Mouse (Mus musculus): ENCODE results near the gene Espl1.
"Not testable (repeated sequence)": the region's sequence is repeated elsewhere in the genome, so short reads cannot be mapped to it uniquely, and the experiment has no call there.

Espl1 gene

DNA sequence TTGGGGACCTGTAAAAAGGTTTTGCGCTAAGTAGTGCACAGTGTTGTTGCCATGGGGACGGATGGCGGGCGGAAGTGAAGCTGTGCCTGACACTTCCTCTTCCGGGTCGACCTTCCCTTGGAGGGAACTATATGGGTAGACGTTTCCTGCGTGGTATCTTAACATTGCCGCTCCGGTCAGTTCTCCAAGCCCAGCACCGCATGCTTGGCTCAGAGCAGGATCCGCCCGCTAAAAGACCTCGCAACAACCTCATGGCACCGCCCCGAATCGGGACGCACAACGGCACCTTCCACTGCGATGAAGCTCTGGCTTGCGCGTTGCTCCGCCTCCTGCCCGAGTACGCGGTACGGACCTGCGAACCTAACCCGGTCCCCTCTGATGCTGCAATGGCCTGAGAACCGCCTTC lies 35.5 kb downstream of the Espl1 start, which contains the start of gene Myg1:
Gene Myg1, plus strand, starts transcription at position 100 of the 406 bp plus-strand sequence.
- DNase-seq (ENCODE audit: inconsistent age in 2 of 2, low spot score in 1 of 2) = peak; percentile 86 to 95

- no peak for DNase-seq (ENCODE audit: inconsistent age in 2 of 2, low spot score in 1 of 2)
Observed at GRCm38 (mm10) chr15:102335254-102335653, 39.2 kb downstream of the Espl1 start.

DNA sequence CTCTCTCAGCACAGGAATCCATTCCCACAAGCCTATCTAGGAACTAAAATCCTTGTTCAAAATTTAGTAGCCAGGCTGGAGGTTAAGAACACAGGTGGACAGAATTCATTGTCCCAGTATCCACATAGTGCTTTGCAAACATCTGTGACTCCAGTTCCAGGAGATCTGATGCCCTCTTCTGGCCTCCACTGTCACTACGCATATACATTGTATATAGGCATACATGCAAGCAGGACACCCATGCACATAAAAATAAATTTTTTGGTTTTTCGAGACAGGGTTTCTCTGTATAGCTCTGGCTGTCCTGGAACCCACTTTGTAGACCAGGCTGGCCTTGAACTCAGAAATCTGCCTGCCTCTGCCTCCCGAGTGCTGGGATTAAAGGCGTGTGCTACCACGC lies 39.9 kb downstream of the Espl1 start:
- DNase-seq (ENCODE audit: inconsistent age in 2 of 2, low spot score in 1 of 2) = not testable (repeated sequence)

DNA sequence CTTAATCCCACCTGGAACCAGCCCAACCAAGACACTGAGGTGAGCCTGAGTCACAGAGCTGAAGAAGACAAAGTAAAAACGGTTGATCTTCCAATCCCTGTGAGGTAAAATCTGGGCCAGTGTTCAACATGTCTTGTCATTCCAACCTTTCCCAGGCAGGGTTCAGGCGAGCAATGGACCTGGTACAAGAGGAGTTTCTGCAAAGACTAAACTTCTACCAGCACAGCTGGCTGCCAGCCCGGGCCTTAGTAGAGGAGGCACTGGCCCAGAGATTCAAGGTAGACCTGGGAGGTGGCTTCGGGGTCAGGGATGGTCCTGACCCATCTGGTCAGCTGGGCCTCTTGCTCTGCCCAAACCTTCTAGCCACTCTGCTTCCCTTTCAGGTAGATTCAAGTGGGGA lies 40.9 kb downstream of the Espl1 start:
- no peak for DNase-seq (ENCODE audit: inconsistent age in 2 of 2, low spot score in 1 of 2)

DNA sequence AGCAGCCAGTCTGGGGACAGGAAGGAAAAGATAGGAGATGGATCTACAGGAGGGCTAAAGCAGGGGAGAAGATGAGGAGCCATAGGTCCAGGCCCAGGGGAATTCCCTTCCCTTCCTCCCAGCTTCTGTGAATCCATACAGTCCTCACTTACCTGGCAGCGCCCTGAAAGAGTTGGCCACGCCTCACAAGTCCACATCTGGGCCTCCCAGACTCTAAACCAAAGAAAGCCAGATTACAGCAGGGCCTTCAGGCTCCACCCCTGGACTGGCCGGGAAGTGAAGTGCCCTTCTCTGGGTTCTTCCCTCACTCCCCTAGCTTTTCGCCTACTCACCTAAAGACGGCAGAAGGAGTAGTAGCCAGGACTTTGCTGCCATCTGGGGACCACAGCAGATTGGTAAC lies 43.5 kb downstream of the Espl1 start:
- DNase-seq (ENCODE audit: inconsistent age in 2 of 2, low spot score in 1 of 2) = no peak

- DNase-seq (ENCODE audit: inconsistent age in 2 of 2, low spot score in 1 of 2) = peak; percentile 43 to 80
Observed at GRCm38 (mm10) chr15:102341580-102341979, 45.5 kb downstream of the Espl1 start.

GRCm38 (mm10) chr15:102344490-102344889 lies 48.4 kb downstream of the Espl1 start:
- no peak for DNase-seq (ENCODE audit: inconsistent age in 2 of 2, low spot score in 1 of 2)

DNA sequence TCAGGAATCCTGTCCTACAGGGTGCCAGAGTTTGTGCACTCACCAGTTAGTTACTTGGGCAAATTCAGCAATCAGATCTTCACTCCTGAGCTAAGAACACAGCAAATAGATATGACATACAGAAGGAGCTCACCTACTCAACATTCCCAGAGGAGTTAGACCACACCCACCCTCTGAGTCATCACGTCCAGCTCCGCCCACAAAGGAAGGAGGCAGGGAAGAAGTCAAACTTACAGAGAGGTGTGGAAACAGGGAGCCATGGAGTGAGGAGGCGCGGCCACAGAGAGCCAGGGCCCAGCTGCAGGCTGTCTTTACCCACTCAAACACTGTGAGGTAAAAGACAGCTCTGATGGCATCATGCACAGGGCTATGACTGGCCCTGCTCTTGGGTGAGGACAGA lies 50.4 kb downstream of the Espl1 start:
- peak in 1 of 2 experiments; percentile 54 for DNase-seq (ENCODE audit: inconsistent age in 2 of 2, low spot score in 1 of 2)

DNA sequence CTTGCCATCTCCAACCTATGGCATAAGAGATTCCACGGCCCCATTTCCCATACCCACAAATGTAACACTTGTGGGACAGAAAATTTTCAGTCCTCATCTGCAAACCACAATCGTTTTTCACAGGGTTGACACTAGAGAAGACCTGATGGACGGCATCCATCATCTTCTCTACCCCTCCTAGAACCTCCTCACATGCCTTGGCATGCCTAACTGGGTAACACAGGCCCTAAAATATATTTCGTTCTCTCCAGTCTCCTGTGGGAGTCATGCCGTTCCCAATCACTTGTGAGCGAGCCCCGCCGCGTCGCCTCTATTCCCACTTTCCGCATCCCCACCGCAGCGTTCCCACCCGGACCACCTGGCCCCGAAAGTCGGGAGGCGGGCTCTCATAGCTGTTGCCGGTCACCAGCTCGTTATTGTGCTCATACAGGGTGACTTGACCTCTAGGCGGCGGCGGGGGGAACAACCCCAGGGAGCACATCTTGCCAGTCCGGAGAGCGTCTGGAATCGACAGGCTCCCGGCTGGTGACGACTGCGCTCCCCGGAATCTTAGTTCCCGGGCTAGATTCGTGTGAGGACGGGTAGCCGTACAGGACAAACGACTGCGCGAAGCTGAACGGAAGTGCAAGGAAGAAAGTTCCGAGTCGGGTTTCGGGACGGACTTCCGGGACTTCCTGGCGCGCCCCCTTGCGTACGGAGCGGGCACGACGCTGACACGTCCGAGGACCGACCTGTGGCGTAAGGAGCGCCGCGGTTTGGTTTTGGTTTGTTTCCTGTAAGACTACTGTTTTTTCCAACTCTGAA lies 54.3 kb downstream of the Espl1 start, which contains the start of gene Aaas:
Gene Aaas, minus strand, starts transcription at position 634 of the 804 bp plus-strand sequence.
- peak; percentile 95 to 99 for DNase-seq (ENCODE audit: inconsistent age in 2 of 2, low spot score in 1 of 2)

DNA sequence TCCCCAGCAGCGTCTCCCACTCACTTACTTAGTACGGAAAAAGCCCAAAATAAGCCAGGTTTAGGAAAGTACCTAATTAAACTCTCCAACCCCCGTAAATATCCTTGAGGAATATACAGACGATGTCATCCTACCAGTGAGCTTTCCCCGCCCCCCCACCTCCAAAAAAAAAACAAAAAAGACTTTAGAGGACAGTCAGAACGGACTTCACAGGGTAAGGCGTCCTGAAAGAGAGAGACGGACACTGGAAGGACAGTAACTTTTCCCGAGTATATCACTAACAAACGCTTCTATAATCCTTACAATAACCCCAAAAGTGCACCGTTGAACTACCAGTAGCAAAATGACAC lies 54.9 kb downstream of the Espl1 start:
- DNase-seq (ENCODE audit: inconsistent age in 2 of 2, low spot score in 1 of 2) = no peak

GRCm38 (mm10) chr15:102352177-102352576 lies 56.1 kb downstream of the Espl1 start:
- DNase-seq (ENCODE audit: inconsistent age in 2 of 2, low spot score in 1 of 2) = no peak

DNA sequence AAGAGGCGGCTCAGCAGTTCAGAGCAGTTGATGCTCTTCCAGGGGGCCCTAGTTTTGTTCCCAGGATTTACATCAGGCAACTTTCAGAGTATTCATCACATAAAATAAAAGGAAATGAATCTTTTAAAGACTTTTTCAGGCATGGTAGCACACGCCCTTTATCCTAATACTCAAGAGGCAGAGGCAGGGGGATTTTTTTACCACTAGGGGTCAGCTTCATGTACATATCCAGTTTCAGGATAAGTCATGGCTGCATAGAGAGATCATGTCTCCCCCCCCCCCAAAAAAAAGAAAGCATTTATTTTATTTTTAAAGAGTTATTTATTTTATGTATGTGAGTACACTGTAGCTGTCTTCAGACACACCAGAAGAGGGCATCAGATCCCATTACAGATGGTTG lies 57.9 kb downstream of the Espl1 start:
- DNase-seq (ENCODE audit: inconsistent age in 2 of 2, low spot score in 1 of 2) = no peak

DNA sequence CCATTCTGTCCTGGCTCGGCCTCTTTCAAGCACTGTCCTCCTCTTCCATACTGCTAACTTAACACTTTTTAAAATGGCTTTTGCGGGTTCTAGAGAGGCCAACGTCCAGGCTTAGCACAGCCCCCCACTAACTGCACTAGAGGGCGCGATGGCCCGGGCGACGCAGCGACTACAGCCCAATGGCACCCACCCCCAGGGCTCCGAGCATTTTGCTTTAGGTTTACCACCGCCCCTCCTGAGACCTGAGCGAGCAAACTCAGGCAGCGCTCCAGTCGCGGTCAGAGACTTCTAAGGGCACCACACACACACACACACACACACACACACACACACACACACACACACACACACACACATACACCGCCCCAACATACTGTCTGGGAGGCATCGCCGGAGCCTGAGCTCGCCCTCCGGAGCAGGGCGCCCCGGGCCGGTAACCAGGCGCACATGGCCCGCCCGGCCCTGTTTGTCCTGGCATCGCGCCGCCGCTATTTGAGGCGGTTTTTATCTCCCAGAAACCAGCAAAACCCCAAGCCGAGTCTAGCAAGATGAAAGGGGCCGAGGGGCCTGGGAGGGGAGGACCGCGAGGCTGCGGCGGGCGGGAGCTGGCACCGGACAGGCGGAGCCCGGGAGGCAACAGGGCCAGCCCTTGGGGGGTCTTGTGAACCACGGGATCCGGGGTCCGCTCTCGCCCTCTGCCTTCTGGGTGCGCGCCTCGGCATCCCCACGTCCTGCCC lies 59.2 kb downstream of the Espl1 start:
- DNase-seq (ENCODE audit: inconsistent age in 2 of 2, low spot score in 1 of 2) = peak; percentile 40 to 62

GRCm38 (mm10) chr15:102355871-102356441 lies 59.9 kb downstream of the Espl1 start:
- no peak for DNase-seq (ENCODE audit: inconsistent age in 2 of 2, low spot score in 1 of 2)

DNA sequence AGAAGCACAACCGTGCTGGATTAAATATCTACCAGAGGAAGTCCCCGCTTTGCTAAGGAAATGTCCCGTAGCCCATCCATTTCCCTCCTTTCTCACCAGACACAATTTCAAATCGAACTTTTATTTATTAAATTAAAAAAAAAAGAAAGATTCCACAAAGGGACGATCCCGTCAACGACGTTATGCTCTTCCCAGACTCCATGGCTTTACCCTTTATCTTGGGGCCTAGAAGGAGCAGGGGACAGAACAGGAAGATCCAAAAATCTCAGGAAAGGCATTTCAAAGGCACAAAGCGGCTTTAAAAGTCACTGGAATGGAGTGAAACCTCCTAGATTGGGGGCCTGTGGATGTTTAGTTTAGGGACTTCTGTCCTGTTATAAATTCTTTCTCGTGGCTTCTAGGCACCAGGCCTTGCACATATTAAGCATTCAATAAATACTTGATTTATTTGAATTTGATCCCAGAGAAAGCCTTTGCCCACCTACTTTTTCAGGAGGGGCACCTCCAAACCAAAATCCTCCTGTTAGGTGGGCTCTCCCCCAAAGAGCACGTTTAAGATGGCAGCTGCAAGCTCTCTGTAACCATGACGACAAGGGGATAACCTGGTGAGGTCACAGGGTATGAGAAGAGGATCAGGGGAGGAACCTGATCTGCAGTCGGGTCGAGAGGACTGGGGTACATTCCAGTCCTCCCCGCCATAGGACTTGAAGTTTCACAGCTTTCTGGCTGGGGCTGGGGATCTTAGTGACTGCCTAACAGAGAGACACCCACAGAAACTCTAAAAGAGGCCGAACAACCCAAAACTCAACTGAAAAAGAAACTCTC lies 60.6 kb downstream of the Espl1 start:
- no peak for DNase-seq (ENCODE audit: inconsistent age in 2 of 2, low spot score in 1 of 2)

DNA sequence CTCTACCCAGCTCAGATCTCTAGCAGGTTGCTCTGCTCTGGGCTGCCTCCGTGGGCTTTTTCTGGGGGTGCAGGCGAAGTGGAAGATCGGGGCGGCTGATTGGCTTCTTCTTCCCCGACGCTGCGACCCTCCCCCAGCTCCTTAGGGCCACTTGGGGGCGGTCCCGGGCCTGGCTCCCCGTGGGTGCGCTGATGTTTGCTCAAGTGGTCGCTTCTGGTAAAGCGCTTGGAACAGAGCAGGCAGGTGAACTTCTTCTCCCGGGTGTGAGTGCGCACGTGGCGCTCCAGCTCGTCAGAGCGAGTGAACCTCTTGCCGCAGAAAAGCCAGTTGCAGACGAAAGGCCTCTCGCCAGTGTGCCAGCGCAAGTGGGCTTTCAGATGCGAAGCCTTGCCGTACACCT lies 62.1 kb downstream of the Espl1 start:
- no peak for DNase-seq (ENCODE audit: inconsistent age in 2 of 2, low spot score in 1 of 2)

DNA sequence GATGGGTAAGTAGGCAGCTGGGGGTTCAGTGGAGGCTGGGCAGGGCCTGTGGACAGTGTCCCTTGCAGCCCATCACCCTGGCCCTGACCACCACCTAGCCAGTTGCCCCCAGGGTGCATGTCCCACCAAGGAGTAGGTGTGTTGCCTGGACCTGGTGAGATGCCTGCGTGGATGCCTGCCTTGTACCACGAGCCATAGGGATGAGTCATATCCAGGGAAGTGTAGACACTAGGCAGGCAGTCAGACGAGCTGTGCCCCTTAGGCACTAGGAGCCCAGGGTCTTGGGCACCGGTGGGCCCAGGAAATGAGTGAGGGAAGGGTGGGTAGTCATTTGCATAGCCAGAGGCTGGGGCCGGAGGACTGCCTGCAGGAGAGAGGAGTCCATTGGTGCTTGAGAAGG lies 62.8 kb downstream of the Espl1 start:
- DNase-seq (ENCODE audit: inconsistent age in 2 of 2, low spot score in 1 of 2) = no peak

DNA sequence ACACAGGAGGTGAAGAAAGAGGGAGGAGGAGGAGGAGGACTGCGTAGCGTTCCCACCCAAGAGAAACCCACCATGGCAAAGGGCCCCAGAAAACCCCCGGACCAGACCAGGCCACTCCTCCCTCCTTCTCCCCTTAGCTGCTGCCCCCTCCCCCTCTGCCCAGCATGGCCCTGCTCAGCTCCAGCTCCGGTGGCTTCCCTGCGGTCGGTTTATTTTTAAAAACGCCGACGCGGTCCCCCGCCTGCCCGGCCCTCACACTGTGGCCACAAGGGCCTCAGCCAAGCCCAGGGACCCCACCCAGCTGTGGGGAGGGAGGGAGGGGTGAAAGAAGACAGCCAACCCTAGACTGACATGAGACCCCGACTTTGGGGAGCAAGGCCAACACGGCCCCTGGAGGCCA lies 66.6 kb downstream of the Espl1 start:
- DNase-seq (ENCODE audit: inconsistent age in 2 of 2, low spot score in 1 of 2) = no peak

DNA sequence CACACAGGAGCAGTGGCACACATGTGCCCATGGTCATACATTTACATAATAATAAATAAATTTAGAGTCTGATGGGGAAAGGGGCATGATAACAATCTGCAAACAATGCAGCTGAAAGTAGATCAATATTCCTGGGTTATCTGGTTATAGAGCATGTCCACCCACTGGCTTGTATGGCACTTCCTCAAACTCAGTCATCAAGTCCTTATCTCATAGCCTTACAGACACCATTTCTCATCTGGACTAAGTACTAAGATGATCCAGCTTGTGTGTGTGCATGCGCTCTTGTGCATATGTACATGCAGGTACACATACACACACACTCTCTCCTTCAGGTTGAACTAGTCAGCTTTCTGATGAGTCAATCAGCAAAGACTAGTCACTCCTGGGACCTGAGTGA lies 68.6 kb downstream of the Espl1 start:
- no peak for DNase-seq (ENCODE audit: inconsistent age in 2 of 2, low spot score in 1 of 2)

- DNase-seq (ENCODE audit: inconsistent age in 2 of 2, low spot score in 1 of 2) = no peak
Observed at GRCm38 (mm10) chr15:102366238-102366637, 70.2 kb downstream of the Espl1 start.

- no peak for DNase-seq (ENCODE audit: inconsistent age in 2 of 2, low spot score in 1 of 2)
Observed at GRCm38 (mm10) chr15:102366733-102367344, 70.8 kb downstream of the Espl1 start, which contains the start of gene Sp7. Gene Sp7, minus strand, starts transcription at chr15:102367182.

Data from adrenal gland, adult (tissue).